Mouse (Mus musculus): ENCODE results near the gene Inafm2. TPM values are rescaled to one million over a fixed set of nuclear protein-coding genes. Genes with fewer than 3 reads are reported as not detected.

Inafm2 gene
- polyA plus RNA-seq, 1 experiment from 2014 or later: 25.1 TPM

DNA sequence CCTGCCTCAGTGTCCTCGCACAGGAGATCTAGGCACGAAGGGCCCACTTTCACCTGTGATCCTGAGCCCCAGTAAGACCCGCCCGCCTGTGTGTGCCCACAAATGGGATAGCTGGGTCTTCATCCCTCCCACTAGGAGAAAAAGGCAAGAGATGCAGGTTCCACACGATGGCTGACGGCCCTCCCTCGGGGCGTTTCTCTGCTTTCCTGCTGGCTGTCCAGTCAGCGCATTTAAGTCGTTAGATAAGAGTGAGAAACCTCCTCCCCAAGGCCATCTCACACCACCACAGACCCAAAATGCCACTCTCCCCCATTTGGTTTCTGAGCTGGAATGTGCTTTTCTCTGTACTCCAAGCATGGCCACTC, 17.2 kb downstream of the Inafm2 start:
- peaks cover 42% of the 10 kb centered on the region for H3K27me3 ChIP-seq
- WGBS: 12% methylated on average over 10 of the region's 10 CpGs
- 0 out of 2 replicates have a peak overlapping the region, but pooled peaks have one; percentile 28 for H3K4me3 ChIP-seq
- no peaks in the 10 kb centered on the region for H3K36me3 ChIP-seq
- no peaks in the 10 kb centered on the region for H3K9me3 ChIP-seq
- H3K9ac ChIP-seq (replicated peaks): peak overlapping the region; percentile 59
- peaks cover 44% of the 10 kb centered on the region for H3K4me1 ChIP-seq
- peak overlapping the region; percentile 97 for H3K27ac ChIP-seq (replicated peaks)
- ATAC-seq (ENCODE audit: low FRiP score, low read depth): no peak
- H3K4me2 ChIP-seq (replicated peaks): peak overlapping the region; percentile 49

DNA sequence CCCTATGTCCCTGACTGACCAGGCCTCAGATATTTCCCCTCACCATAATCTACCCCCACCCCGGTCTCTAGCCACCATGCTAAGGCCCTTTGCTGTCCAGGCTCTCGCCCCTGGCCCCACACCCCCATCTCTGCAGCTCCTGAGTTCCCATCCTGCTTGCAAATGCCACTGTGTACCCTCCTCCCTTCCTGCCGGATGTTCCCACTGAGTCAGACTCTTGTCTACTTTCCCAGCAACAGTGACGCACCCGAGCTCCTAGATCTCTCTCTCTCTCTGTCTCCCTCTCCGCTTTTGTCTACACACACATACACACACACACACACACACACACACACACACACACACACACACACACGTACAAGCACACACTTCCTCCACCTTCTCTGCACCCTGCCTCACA, 17.9 kb downstream of the Inafm2 start:
- ATAC-seq (ENCODE audit: low FRiP score, low read depth): no peak
- Histone ChIP-seq H3K4me3 (no peak overlapping the region), H3K9me3 (no peaks in the 10 kb centered on the region), H3K27ac (replicated peaks) (peak overlapping the region; percentile 97), H3K27me3 (peaks cover 35% of the 10 kb centered on the region), H3K4me2 (replicated peaks) (no peak overlapping the region), H3K36me3 (no peaks in the 10 kb centered on the region), H3K9ac (replicated peaks) (no peak overlapping the region), H3K4me1 (peaks cover 44% of the 10 kb centered on the region)
- WGBS: 70% methylated on average over 7 of the region's 7 CpGs

DNA sequence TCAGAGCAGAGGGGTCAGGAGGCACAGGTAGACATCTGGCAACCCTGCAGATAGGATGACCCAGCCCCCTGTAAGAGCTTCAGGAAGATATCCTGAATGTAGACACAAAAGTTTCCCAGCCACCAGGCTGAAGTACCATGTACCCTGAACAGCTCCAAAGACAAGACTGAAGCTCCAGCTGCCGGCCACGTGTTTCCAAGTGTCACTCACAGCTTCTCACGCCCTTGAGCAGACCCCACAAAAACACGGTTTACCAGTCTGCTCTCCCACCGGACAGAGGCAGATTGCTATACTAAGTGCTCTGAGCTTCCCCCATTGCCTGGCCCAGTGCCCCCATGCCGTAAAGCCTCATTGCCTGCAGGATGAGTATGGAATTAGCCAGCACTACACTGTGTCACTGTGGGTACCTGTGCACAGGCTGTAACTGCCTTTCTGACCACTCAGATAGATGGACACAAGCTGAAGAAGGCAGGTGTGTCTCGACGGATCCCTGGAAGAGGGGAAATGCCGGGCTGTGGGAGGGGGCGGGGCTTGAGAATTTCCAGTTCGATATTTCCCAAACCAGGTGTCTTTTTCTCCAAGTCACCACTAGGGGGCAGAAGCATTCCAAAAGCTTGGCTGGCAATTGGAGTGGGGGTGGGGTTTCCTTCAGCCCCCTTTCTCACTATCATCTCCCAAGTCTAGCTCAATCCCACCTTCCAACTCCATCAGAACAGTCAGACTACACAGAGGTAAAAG, 18.7 kb downstream of the Inafm2 start:
- Histone ChIP-seq H3K4me3 (no peak overlapping the region), H3K4me2 (replicated peaks) (no peak overlapping the region), H3K4me1 (peaks cover 42% of the 10 kb centered on the region), H3K9ac (replicated peaks) (no peak overlapping the region), H3K27me3 (peaks cover 27% of the 10 kb centered on the region), H3K9me3 (no peaks in the 10 kb centered on the region), H3K36me3 (no peaks in the 10 kb centered on the region), H3K27ac (replicated peaks) (no peak overlapping the region)
- ATAC-seq (ENCODE audit: low FRiP score, low read depth): no peak
- WGBS: 27% methylated on average over 11 of the region's 11 CpGs

DNA sequence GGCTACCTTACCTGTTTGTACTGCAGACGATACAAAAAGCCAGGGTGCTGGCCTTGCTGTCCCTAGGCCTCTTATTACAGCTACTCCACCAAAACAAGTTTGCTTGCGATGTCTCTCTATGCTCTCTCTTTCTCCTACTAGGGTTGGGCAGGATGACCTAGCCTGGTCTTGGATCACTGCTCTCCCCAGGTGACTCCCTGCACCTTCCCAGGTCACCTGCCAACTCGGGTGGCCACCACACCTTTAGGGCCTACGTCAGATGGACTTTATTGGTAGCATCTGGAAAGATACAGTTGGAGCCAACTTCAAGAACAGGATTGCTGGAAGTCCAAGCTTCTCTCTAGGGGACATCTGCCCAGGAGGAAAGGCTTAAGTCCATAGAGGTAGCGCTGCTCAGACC, 19.3 kb downstream of the Inafm2 start:
- Histone ChIP-seq H3K36me3 (no peaks in the 10 kb centered on the region), H3K9ac (replicated peaks) (no peak overlapping the region), H3K9me3 (no peaks in the 10 kb centered on the region), H3K27ac (replicated peaks) (no peak overlapping the region), H3K4me1 (peaks cover 37% of the 10 kb centered on the region), H3K4me3 (no peak overlapping the region), H3K4me2 (replicated peaks) (no peak overlapping the region), H3K27me3 (peaks cover 23% of the 10 kb centered on the region)
- WGBS: 84% methylated on average over 5 of the region's 5 CpGs
- no peak for ATAC-seq (ENCODE audit: low FRiP score, low read depth)

DNA sequence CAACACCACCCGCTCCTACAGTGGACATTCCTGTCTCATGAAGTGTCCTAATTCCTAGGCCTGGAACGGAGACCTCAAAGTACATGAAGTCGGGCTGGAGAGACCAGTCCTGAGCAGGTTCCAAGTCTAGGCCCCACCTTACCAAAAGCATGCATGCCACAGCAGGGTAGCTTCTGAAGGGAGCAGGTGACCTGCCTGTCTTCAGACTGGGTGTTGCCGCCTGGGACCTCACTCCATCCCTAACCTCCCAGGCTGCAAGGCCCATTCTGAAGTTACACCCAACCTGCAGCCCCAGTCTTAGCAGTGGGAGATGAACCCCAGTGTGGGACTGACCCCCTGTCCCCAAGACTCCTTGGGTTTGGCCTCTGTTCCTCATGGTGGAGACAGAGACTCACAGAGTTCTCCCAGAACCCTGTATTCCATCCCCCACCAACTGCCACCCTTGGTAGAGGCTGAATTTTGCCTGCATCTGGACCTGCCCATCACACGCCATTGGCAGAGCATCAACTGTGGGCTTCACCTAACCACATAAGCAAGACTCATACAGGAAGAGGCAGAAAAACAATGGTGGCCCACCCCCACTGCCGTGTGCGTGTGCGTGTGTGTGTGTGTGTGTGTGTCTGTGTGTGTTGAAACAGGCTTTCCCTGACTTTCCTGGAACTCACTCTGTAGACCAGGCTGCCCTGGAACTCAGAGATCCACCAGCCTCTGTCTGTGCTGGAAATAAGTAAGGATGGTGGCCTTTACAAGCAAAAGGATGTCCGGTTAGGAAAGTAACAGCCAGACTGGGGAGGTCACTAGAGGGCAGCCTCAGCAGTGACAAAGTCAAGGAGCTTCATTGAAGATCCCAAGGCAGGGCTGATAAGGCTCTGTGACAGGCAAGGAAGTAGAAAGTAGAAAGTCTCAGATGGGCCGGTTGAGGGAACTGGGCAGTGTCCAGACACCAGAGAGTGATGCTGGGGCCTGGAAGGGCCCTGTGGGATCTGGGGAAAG, 20.8 kb downstream of the Inafm2 start:
- WGBS: 76% methylated on average over 10 of the region's 10 CpGs
- no peaks in the 10 kb centered on the region for H3K9me3 ChIP-seq

DNA sequence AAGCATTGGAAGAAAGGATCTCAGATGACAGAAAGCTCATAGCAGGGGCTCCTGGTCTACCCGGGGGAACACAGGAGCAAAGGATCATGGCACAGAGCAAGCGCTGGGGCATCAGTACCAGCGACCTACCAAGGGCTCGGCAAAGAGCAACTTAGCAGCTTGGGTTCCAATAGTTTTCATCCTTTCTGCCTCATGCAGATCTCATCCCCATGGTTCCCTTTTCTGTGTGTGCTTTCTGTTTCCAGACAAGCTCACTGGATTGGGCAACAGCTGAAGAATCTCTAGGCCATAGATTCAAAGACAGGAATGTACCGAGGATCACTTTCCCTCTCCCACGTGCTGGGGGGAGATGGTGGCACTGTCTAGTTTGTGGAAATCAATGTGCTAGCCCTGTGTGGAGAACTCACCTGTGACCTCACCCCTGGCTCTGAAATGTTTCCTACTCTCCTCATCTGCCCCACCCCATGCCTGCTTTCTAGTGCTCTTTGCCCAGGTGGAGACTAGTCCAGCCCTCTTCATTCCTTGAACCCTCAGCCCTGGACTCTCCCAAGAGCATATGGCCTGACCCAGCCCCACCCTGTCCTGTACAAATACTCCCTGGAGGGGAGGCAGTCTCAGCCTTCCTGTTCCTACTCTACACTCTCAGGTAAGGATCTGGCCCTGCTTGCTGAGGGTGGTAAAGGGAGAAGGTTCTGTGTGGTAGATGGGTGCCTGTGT, 26.8 kb downstream of the Inafm2 start, which contains the start of gene Phgr1:
Gene Phgr1, plus strand, starts transcription at position 612 of the 717 bp plus-strand sequence.
- Histone ChIP-seq H3K9me3 (no peaks in the 10 kb centered on the region), H3K4me1 (no peaks in the 10 kb centered on the region), H3K36me3 (no peaks in the 10 kb centered on the region), H3K4me3 (no peak within 1 kb of the TSS), H3K4me2 (replicated peaks) (no peak within 1 kb of the TSS), H3K27ac (replicated peaks) (no peak within 1 kb of the TSS), H3K9ac (replicated peaks) (no peak within 1 kb of the TSS), H3K27me3 (peaks cover 4% of the 10 kb centered on the region; the same call in 1 of the 2 replicates)
- ATAC-seq (ENCODE audit: low FRiP score, low read depth): no peak
- 82% methylated on average over 6 of the region's 6 CpGs for WGBS

More for the DNA sequence above, 20.8 kb downstream of the Inafm2 start:
- H3K4me3 ChIP-seq: no peak overlapping the region
- H3K4me1 ChIP-seq: peaks cover 31% of the 10 kb centered on the region
- no peak overlapping the region for H3K4me2 ChIP-seq (replicated peaks)
- no peak for ATAC-seq (ENCODE audit: low FRiP score, low read depth)
- H3K36me3 ChIP-seq: no peaks in the 10 kb centered on the region
- H3K27ac ChIP-seq (replicated peaks): no peak overlapping the region
- H3K9ac ChIP-seq (replicated peaks): no peak overlapping the region
- peaks cover 18% of the 10 kb centered on the region for H3K27me3 ChIP-seq

DNA sequence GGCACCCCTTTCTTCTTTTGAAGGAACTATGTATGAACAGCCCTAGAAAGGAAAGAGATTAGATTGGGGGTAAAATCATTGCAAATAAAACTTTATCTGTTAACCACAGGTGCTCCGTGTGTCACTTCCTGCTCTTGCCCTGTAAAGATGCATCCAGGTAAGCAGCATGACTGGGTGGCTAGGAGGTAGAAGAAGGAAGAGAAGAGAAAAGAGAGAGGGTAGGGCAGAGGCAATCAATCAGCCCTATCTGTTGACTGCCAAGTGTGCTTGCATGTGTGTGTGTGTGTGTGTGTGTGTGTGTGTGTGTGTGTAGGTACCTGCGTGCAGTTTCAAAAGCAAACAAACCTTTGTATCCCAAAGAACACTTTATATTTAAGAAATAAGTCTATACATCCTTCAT, 29.0 kb downstream of the Inafm2 start:
- WGBS: 98% methylated on average over 2 of the region's 2 CpGs
- no peak overlapping the region for H3K9ac ChIP-seq (replicated peaks)
- H3K9me3 ChIP-seq: no peaks in the 10 kb centered on the region
- no peak overlapping the region for H3K4me3 ChIP-seq
- ATAC-seq (ENCODE audit: low FRiP score, low read depth): no peak
- H3K27ac ChIP-seq (replicated peaks): no peak overlapping the region
- H3K4me1 ChIP-seq: peaks cover 4% of the 10 kb centered on the region
- no peaks in the 10 kb centered on the region for H3K36me3 ChIP-seq
- H3K27me3 ChIP-seq: peaks cover 4% of the 10 kb centered on the region; the same call in 1 of the 2 replicates
- H3K4me2 ChIP-seq (replicated peaks): no peak overlapping the region

DNA sequence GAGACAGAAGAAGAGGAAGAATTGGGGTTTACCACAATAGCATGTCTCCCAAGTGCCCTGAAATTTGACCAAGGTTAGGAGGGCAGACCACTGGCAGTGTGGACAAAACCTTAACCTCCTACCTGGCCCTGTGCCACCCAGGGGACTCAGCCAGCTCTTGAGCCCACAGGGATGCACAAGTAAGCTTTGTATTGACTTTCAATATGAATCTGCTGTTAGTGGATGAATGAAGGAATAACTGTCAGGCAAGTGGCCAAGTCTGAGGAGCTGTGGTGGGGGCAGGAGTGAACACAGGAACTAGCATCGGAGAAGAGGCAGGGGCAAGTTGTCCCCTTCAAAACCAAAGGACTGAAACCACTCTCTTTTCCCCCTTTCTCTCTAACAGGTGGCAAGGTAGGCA, 29.8 kb downstream of the Inafm2 start:
- Histone ChIP-seq H3K27ac (replicated peaks) (no peak overlapping the region), H3K4me3 (no peak overlapping the region), H3K9me3 (no peaks in the 10 kb centered on the region), H3K36me3 (no peaks in the 10 kb centered on the region), H3K4me2 (replicated peaks) (no peak overlapping the region), H3K4me1 (peaks cover 11% of the 10 kb centered on the region), H3K27me3 (peaks cover 4% of the 10 kb centered on the region; the same call in 1 of the 2 replicates), H3K9ac (replicated peaks) (no peak overlapping the region)
- ATAC-seq (ENCODE audit: low FRiP score, low read depth): no peak
- WGBS: 100% methylated on average over 1 of the region's 1 CpGs

DNA sequence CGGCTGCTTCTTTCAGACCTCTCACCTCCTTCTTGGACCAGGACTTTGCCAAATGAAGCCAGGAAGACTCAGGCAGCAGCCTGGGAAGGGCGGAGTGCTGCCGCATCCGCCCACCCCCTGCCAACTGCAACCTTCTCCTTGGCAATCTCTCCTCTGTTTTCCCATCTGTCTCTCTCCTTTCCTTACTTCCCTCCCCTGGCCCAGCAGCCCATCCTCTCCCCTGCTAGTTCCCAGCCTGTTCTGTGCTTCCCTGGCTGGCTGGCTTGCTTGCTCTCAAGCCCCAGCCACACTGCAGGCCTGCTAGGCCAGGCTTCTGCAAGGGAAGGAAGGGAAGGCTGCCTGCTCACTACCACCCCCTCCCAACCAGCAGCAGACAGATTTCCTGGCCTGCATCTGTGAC, 30.3 kb downstream of the Inafm2 start:
- WGBS: 48% methylated on average over 4 of the region's 4 CpGs
- 0 out of 2 replicates have a peak overlapping the region, but pooled peaks have one; percentile 20 for H3K9ac ChIP-seq (replicated peaks)

DNA sequence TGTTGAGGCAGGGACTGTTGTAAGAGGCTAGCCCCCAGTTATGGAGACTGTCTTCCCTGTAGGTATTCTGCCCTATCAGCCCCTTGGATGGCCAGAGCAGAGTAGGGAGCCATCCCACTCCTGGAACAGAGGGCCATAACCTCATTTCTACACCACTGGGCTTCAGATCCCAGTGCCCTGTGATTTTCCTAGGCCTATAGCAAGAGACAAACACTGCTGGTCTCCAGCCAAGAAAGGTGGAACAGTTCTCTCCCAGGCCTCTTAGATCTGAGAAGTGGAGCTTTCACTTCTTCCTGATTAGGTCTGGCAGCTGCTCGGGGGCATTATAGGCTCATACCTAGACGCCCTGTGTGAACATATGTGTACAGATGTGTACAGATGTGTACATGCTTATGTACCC, 30.7 kb downstream of the Inafm2 start:
- ATAC-seq (ENCODE audit: low FRiP score, low read depth): no peak
- no peak overlapping the region for H3K4me2 ChIP-seq (replicated peaks)
- H3K9me3 ChIP-seq: no peaks in the 10 kb centered on the region
- peaks cover 15% of the 10 kb centered on the region for H3K4me1 ChIP-seq
- H3K9ac ChIP-seq (replicated peaks): 0 out of 2 replicates have a peak overlapping the region, but pooled peaks have one; percentile 20
- peaks cover 4% of the 10 kb centered on the region; the same call in 1 of the 2 replicates for H3K27me3 ChIP-seq
- no peak overlapping the region for H3K27ac ChIP-seq (replicated peaks)
- no peaks in the 10 kb centered on the region for H3K36me3 ChIP-seq
- H3K4me3 ChIP-seq: no peak overlapping the region
- 73% methylated on average over 2 of the region's 2 CpGs for WGBS

More for the DNA sequence above, 30.3 kb downstream of the Inafm2 start:
- H3K4me1 ChIP-seq: peaks cover 12% of the 10 kb centered on the region
- H3K27me3 ChIP-seq: peaks cover 4% of the 10 kb centered on the region; the same call in 1 of the 2 replicates
- H3K27ac ChIP-seq (replicated peaks): no peak overlapping the region
- H3K4me2 ChIP-seq (replicated peaks): no peak overlapping the region
- no peak overlapping the region for H3K4me3 ChIP-seq
- H3K9me3 ChIP-seq: no peaks in the 10 kb centered on the region
- no peaks in the 10 kb centered on the region for H3K36me3 ChIP-seq
- ATAC-seq (ENCODE audit: low FRiP score, low read depth): no peak

DNA sequence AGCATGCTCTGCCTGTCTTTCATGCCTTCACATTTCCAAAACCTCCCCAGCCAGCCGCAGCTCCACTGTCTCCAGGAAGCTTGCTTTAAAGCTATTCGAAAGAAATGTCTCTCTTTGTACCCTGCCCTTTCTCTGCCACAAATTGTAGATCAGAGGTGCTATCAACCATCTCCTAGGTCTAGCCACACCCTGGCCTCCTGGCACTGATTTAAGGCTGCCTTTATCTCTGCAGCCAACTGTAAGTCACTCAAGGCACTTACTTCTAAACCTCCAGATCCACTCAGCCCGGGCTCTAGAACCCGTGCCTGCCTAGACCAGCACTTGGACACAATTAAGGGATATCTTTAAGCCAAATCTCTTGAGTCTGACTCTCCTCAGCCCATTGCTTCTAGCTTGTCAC, 32.9 kb downstream of the Inafm2 start:
- H3K27me3 ChIP-seq: peaks cover 4% of the 10 kb centered on the region
- peaks cover 15% of the 10 kb centered on the region for H3K4me1 ChIP-seq
- H3K4me3 ChIP-seq: no peak overlapping the region
- H3K9me3 ChIP-seq: no peaks in the 10 kb centered on the region
- ATAC-seq (ENCODE audit: low FRiP score, low read depth): no peak
- no peak overlapping the region for H3K27ac ChIP-seq (replicated peaks)
- no peak overlapping the region for H3K4me2 ChIP-seq (replicated peaks)
- H3K36me3 ChIP-seq: no peaks in the 10 kb centered on the region
- 77% methylated on average over 4 of the region's 4 CpGs for WGBS
- no peak overlapping the region for H3K9ac ChIP-seq (replicated peaks)

All from midbrain, embryonic 12.5 days (tissue).